ENCODE assay signal across 1 mouse cellular context in the genomic region with DNA sequence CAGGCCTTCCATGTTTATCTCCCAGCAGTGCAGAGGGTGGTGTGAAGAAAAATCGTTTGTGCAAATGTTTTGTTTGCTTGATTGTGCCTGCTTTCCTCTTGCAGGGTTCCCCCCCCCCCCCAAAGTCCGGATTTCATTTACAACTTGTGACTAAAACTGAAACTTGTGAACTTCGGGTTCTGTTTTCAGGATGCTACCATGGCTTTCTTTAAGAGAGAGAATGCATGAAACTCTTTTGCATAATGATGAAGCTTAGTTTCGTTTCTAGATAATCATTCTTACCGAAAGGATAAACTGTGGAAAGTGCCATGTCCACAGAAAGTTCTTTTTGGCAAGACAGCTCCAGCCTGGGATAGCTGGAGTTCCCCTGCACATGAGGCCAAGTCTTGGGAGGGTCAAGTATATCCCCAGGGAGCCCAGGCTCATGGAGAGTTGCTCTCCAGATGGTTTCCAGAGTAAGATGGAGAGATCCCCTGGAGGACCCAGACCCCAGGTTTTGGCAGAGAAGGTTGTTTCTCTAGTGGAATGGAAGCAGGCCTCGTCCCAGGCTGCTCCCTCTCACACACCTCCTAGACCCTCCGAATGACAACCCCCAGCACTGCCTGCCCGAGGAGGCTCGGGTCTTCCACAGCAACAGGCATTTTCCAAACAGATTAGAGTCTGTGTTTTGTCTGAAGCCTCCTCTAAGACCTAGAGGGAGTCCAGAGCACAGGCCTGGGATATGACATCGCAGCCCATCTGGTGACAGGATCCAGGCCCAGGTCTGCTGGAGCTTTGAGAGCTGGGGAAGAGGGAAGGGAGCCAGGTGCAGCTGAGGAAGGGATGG.
TF ChIP-seq lines count a peak whose summit lies in the region.

No protein-coding gene starts in this region.

TF ChIP-seq in CH12.LX, 34 proteins besides CTCF, POLR2A, EP300 and RAD21 (continued from another document):
- TF ChIP-seq GABPA (IDR thresholded peaks at IDR 0.05; ENCODE audit: insufficient replicate concordance, low read depth, low read length) (no peak), RCOR1 (conservative IDR thresholded peaks at IDR 0.05; ENCODE audit: low read depth, low read length) (peak; percentile 97), MAZ (IDR thresholded peaks at IDR 0.05; ENCODE audit: low read depth, low read length) (peak; percentile 90; the same call in 1 of the 2 replicates), MAFK (IDR thresholded peaks at IDR 0.05; ENCODE audit: insufficient replicate concordance, low read length) (peak; percentile 77; the same call in 1 of the 2 replicates), ZNF384 (IDR thresholded peaks at IDR 0.05; ENCODE audit: low read depth, low read length) (no peak), TCF12 (IDR thresholded peaks at IDR 0.05; ENCODE audit: low read depth, low read length) (peak; percentile 54; the same call in 1 of the 2 replicates), SIN3A (IDR thresholded peaks at IDR 0.05; ENCODE audit: low read length) (0 out of 2 replicates have a peak, but pooled peaks have one; percentile 29), MXI1 (IDR thresholded peaks at IDR 0.05; ENCODE audit: low read depth, low read length) (no peak), IRF4 (IDR thresholded peaks at IDR 0.05; ENCODE audit: low read depth, low read length) (peak; percentile 97), JUN (IDR thresholded peaks at IDR 0.05; ENCODE audit: insufficient read depth, low read depth, low read length) (peak; percentile 83), MAX (IDR thresholded peaks at IDR 0.05; ENCODE audit: low read length) (peak; percentile 24; the same call in 1 of the 2 replicates)
